Mouse (Mus musculus) spleen, adult 2 months (tissue): ENCODE measurements around the gene B3gat1.

Source experiments
- CTCF ChIP-seq: fragments of 200-500 bp; IDR thresholded peaks from 2 replicates; pipeline ENCODE4 v1.5.1; 2011; ENCODE audit warnings: mild to moderate bottlenecking, inconsistent platforms; ENCODE audit not compliant: insufficient read depth, insufficient read length, insufficient replicate concordance; ENCODE audit errors: extremely low read depth
- POLR2A ChIP-seq: fragments of 200-500 bp; IDR thresholded peaks from 2 replicates; pipeline ENCODE4 v1.6.1; 2011; ENCODE audit warnings: low read depth, low read length, inconsistent platforms

DNA sequence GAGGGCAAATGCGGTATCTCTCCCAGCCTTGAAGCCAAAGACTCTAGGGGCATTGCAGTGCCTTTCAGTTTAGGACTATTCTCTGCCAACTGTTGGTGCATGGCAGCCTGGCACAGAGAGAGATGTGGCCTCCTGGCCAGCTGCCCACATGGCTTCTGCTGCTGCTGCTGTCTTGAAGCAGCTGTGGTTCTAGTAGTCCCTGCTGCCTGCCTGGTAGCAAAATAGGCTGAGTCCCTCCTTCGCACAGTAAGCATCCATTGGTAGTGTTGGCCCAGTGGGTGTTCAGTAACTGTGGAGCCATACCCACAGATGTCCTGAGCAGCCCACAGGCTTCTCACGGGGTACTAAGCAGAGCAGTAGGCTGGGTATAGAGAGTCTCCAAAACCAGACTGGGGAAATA, 9.3 kb downstream of the B3gat1 start:
- TF ChIP-seq POLR2A = no peak
- no peak for TF ChIP-seq CTCF
